Mouse (Mus musculus) heart, postnatal 4 days (tissue): Measurements from ENCODE around the gene Plin3. TPM values are rescaled to one million over a fixed set of nuclear protein-coding genes. Genes with fewer than 3 reads are reported as not detected.
A peak's percentile ranks its signal among the peaks of the same experiment; 100 is the strongest.

Source experiments
- DNase-seq: peaks from one replicate; pipeline ENCODE4 v3.0.0; 2021
- total RNA-seq, 2 experiments: library from RNA; stranded (reverse); gene quantifications; 2 replicates each; pipeline ENCODE4 v1.2.3; 2021

Plin3 gene
- total RNA-seq, 2 experiments from 2014 or later: 56.3 to 65.7 TPM

GRCm38 (mm10) chr17:56300186-56300585, 7.5 kb upstream of the Plin3 start, which contains the start of gene Arrdc5:
Gene Arrdc5 (minus strand): TSS chr17:56300286.
- no peak for DNase-seq

DNA sequence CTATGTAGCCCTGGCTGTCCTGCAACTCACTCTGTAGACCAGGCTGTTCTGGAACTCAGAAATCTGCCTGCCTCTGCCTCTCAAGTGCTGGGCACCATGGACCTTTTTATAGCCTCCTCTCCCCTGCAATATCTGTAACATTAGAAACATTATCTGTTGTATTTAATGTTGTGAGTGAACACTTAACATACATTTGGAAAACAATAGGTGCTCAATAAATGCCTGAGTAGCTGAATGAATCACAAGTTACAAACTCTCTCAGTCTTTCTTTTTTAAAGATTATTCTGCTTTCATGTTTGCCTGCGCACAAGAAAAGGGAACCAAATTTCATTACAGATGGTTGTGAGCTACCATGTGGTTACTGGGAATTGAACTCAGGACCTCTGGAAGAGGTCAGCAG, 5.6 kb upstream of the Plin3 start:
- no peak for DNase-seq

DNA sequence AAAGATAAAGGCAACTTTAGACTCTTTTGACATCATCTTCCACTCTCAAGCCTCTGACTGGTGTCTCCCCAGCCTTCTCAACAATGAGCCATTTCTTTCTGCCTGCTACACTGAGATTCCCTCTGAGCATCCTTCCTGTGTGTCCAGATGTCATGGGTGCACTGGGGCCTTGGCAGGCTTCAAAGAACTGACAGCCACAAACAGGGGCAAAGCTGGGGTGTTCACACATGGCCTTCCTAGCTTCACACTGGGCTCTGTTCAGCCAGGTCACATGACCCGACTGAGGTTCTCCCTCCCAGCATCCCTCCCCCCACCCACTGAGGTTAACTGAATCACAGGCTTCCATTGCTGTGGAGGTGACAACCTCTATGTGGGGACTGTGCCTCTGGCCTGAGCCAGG, 3.5 kb upstream of the Plin3 start:
- no peak for DNase-seq

GRCm38 (mm10) chr17:56294241-56294640, 1.6 kb upstream of the Plin3 start:
- no peak for DNase-seq

DNA sequence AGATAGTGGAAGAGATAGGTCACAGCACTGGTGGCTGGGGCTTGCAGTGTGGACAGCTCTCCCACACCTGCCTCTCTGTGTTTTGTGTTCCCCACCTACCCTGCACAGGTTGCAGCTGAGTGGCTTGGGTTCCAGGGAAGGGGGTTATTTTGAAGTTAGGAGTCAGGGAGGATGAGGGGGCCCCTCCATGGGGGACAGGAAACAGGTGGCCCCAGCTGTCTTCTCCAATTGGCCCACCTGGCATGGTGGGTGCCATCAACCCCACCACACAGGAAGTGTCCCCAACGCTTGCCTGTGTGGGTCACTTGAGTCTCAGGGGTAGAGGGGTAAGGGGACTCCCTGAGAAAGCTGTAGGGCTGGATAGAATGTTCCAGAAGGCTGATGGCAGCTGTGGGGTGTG, 618 bp upstream of the Plin3 start:
- no peak for DNase-seq

- no peak for DNase-seq
Observed at GRCm38 (mm10) chr17:56291826-56292475, 722 bp downstream of the Plin3 start.

DNA sequence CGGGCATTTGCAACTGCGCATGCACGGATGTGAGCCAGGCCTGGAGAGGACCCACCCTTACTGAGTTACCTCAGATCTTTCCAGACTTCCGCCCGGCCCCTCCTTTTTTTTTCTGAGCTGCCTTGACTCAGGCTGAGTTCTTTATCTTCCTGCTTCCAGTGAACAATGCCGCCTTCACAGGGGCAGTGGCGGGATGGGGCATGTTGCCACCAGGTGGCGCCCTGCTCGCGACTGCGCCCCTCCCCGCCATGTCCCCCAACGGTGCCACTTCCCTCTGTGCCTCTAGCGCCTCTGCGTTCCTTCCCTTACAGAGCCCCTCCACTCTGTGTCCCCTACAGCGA, 1.5 kb downstream of the Plin3 start:
- peak; percentile 93 for DNase-seq

DNA sequence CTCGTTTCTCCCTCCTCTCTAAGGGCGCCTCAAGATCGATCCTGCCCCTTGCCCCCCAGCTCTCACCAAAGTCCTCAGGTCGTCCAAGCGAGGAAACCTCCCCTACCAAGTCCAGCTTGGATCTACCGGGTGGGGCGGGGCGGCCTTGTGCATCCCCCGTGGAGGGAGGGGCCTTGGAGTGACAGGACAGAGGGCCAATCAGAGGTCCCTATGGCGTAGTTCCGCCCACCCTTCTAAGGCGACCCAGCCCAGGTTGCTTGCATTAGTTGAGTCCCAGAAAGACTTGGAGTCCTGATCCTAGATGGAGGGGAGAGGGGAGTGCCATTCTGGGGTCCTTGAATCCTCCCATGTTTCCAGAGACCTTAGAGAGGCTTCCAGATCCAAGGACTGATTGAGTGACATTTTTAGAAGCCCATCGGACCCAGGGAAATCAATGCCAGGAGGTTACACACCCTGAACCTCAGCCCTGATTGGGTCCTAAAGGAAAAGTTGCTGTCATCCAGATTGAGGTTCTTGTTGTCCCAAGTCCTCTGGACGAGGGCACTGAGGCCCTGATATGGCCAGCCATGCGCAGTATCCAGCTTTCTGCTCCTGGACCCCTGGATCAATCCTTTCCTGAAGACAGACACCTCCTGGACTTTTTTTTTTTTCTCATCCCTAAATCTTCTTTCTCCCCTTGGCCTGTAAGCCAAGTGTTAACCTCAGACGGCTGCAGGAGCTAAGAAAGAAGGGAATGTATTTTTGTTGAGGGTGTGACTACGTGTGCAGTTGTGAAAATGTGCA, 2.1 kb downstream of the Plin3 start:
- DNase-seq: peak; percentile 99

DNA sequence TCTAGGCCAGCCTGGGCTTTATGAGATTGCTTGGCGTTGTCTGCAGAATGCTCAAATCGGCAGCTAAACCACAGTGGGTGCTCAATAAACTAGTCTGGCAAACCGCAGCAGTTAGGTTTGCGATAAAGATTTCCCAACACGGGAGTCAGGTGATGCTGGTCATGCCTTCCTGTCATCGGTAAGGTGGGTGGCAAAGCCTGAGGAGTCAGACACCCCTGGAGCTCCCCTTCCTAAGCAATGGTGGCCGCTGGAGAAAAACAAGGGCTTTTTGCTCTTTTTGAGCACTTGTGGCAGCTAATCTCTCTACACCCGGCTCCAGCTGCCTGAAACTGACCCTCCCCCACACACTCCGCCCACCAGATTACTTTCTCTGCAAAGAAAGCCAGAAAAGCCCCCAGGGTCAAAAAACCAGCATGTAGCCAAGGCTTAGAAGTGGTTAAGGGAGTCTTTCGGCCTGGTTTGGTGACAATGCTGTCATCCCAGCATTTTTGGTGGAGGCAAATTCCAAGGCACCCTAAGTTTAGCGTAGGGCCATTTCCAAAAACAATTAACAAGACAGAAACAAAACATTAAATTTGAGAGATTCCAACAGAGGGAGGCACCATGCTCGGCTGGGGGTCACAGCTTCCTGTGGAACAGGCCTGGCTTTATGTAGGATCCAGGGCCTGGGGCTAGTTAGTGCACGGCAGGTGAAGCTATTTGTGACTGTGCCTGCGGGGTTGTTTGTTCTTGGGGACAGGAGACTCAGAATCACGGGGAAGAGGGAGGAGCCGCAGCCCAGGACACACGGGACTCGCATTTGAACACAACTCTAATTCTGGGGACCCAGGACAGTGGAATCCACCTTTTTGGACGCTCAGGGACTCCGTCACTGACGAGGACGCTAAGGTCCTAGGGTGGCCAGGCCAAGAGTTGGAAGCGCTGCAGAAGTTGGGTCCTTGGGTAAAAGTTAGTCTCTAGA, 3.0 kb downstream of the Plin3 start:
- DNase-seq: peak; percentile 78

DNA sequence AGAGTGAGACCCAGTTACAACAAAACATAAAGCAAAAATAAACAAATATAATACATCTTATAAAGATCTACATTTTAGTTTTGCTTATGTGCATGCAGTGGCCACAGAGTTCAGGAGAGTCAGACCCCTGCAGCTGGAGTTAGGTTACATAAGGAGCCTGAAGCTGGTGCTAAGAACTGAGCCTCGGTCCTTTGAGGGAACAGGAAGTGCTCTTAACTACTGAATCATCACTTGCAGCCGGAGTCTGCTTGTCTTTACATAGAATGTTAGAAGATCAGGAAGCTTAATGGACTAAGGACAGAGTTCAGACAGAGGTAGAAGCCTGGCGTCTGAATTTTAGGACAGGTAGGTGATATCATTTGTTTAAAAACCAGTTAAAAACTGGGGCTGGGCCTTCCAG, 3.8 kb downstream of the Plin3 start:
- DNase-seq: no peak

- peak; percentile 72 for DNase-seq
Observed at GRCm38 (mm10) chr17:56287830-56288229, 4.8 kb downstream of the Plin3 start.

- DNase-seq: no peak
Observed at GRCm38 (mm10) chr17:56285995-56286394, 6.7 kb downstream of the Plin3 start.

- DNase-seq: no peak
Observed at GRCm38 (mm10) chr17:56283316-56283715, 9.4 kb downstream of the Plin3 start.

- no peak for DNase-seq
Observed at GRCm38 (mm10) chr17:56282802-56283201, 9.9 kb downstream of the Plin3 start.

DNA sequence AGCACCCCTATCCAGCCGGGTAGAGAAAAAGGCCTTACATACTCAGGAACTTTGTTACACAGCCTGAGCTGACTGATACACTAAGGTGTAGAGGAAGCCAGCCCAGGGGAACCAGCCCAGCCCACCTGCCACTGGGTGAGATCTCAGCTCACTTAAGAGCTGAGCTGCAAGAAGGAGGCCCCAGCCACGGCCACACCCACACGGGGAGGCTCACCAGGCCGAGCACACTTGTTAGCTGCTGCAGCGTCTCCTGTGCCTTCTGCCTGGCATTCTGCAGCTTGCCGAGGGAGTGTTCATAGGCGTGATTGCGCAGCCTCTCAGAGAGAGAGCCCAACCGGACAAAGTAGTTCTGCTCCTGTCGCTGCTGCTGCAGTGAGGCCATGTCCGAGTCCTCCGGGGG, 11.5 kb downstream of the Plin3 start:
- no peak for DNase-seq

DNA sequence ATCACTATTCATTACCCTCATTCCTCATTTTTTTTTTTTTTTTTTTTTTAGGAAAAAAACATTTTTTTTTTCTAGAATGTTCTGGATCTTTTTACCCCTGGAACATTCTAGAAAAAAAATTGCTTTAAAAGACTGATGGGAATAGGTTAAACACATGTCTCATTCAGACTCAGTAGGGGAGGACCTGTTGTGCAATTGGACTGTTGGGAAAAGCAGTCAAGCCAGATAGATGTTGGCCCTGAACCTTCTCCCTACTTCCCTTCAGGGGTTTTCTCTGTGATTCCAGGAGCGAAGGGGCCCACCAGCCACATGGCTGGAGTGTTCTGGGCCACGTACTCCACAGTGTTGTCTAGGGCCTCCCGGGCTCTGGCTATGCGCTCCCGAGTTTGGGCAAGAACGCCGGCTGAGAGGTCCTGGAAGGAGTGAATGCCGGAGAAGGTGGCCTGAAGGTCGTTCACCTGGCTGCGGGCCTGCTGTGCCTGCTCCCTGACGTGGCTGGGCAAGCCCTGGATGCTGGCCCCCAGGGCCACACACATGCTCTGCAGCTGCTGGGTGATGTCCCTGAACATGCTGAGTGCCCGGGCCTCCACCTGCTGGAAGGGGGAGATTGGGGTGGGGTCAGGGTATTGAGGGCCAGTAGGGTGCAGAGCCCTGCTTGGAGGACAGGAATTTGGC, 13.1 kb downstream of the Plin3 start:
- DNase-seq: peak; percentile 58

- no peak for DNase-seq
Observed at GRCm38 (mm10) chr17:56278340-56278739, 14.3 kb downstream of the Plin3 start.

DNA sequence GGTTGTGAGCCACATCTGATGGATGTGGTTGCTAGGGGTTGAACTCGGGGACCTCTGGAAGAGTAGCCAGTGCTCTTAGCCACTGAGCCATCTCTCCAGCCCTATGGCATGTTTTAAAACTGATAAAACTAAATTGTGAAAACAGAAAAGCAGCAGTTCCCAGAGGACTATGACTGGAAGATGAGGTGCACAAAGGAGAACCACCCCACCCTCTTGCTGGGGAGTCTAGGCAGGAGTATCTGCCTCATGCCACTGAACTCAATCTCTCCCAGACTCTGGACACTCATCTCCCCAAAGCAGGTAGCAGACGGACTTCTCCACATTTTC, 15.1 kb downstream of the Plin3 start:
- DNase-seq: no peak

DNA sequence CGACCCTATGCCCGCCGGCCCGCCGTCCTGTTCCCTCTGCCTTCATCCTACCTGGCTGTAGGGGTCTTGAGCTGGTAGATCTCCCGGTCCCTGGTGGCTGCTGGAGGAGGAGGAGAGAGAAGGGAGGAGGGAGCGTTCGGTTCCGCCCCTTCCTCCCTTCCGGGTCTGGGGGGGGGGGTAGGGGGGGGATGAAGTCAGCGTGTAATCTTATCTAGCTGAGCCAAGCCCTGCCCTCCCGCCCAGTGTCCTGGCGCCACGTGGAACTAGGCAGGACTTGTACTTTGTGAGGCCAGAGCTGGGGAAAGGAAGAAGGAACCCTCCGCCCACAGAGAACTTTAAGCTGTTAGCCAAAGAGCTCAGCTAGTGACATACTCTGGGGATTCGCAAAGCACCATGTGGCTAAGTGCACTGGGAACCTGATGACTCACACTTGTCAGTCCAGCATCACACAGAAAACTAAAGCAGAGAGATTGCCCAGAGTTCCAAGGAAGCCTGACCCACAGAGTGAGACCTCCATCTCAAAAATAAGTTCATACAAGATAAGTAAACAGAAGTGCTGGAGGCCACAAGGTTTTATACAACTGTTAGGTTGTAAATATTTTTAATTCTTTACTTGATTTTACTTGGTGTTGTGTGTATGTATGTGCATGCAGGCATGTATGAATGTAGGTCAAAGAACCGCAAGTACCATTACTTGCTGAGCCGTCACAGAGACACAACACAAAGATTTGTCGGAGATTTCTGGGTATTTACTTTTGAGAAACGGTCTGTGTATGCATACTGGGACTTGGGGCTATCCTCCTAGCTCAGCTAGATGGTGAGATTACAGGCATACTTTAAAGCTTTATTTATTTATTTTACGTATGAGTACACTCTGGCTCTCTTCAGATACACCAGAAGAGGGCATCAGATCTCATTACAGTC, 15.8 kb downstream of the Plin3 start, which contains the start of gene Ticam1:
Ticam1 (minus strand) TSS at position 144 of the 924 bp plus-strand sequence.
- DNase-seq: peak; percentile 93

- peak; percentile 43 for DNase-seq
Observed at GRCm38 (mm10) chr17:56275842-56276480, 16.7 kb downstream of the Plin3 start.

GRCm38 (mm10) chr17:56273986-56274385, 18.7 kb downstream of the Plin3 start:
- DNase-seq: no peak
